Mouse (Mus musculus) erythroblast, embryonic 14.5 days (primary cell): ENCODE data around the gene Derl3.

Source experiments
- GATA1 ChIP-seq: IDR thresholded peaks from 2 replicates; pipeline ENCODE4 v1.6.1; 2012; ENCODE audit warnings: low read length, inconsistent platforms, mixed read lengths
- TAL1 ChIP-seq: IDR thresholded peaks from 3 replicates; pipeline ENCODE4 v1.6.1; 2012; ENCODE audit warnings: low read length, inconsistent platforms, mixed read lengths

- no peak for TF ChIP-seq GATA1
- TF ChIP-seq TAL1, result no peak
Measured at GRCm38 (mm10) chr10:75921726-75922560, 28.7 kb downstream of the Derl3 start.
